Mouse (Mus musculus) cerebellum, adult 11 months (tissue): ENCODE measurements around the gene Notch1.

Experiments
- DNase-seq: peaks from one replicate; pipeline ENCODE4 v3.0.0; 2022

The Notch1 gene

GRCm38 (mm10) chr2:26443876-26444275, 72.6 kb downstream of the Notch1 start:
- no peak for DNase-seq

- DNase-seq, result no peak
Measured at GRCm38 (mm10) chr2:26442843-26443242, 73.6 kb downstream of the Notch1 start.

GRCm38 (mm10) chr2:26441688-26442087, 74.8 kb downstream of the Notch1 start:
- DNase-seq, result no peak

- no peak for DNase-seq
Measured at GRCm38 (mm10) chr2:26441261-26441660, 75.2 kb downstream of the Notch1 start.

GRCm38 (mm10) chr2:26439671-26440070, 76.8 kb downstream of the Notch1 start:
- DNase-seq, result no peak

GRCm38 (mm10) chr2:26438373-26438772, 78.1 kb downstream of the Notch1 start:
- DNase-seq, result no peak

- DNase-seq, result no peak
Measured at GRCm38 (mm10) chr2:26437221-26437620, 79.2 kb downstream of the Notch1 start.

GRCm38 (mm10) chr2:26434791-26435572, 81.5 kb downstream of the Notch1 start:
- no peak for DNase-seq

- DNase-seq, result no peak
Measured at GRCm38 (mm10) chr2:26429851-26430250, 86.6 kb downstream of the Notch1 start.

GRCm38 (mm10) chr2:26424541-26424940, 91.9 kb downstream of the Notch1 start:
- DNase-seq, result no peak

GRCm38 (mm10) chr2:26423086-26423485, 93.4 kb downstream of the Notch1 start:
- DNase-seq, result no peak

GRCm38 (mm10) chr2:26421969-26422368, 94.5 kb downstream of the Notch1 start:
- no peak for DNase-seq

- no peak for DNase-seq
Measured at GRCm38 (mm10) chr2:26418120-26418519, 98.3 kb downstream of the Notch1 start.

- no peak for DNase-seq
Measured at GRCm38 (mm10) chr2:26417066-26417465, 99.4 kb downstream of the Notch1 start.

GRCm38 (mm10) chr2:26410931-26411411, 105.5 kb downstream of the Notch1 start:
- no peak for DNase-seq

- DNase-seq, result peak; percentile 40
Measured at GRCm38 (mm10) chr2:26410091-26410490, 106.4 kb downstream of the Notch1 start.

GRCm38 (mm10) chr2:26409362-26409761, 107.1 kb downstream of the Notch1 start:
- no peak for DNase-seq

- DNase-seq, result peak; percentile 97
Measured at GRCm38 (mm10) chr2:26408515-26409356, 107.7 kb downstream of the Notch1 start, which contains the start of gene Inpp5e. Inpp5e (minus strand) TSS chr2:26409203.
